In the genomic region with DNA sequence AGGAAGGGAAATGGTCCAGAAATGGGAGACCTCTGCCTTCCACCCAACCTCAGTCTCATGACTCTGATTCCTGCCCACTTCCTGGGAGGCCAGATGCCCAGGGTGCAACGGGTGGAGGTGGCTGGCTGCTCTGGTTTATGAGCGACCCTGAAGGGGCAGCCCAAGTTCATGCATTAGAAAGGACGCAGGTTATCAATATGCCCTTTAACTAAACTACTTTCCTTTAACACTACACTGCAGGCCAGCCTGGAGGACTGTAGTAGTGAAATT, we compare ENCODE assay signal across 8 mouse cellular contexts. TPM values are rescaled to one million over a fixed set of nuclear protein-coding genes. Genes with fewer than 3 reads are reported as not detected.
DNase-seq lines count a peak whose midpoint lies in the region; ATAC-seq and TF ChIP-seq lines count a peak whose summit lies in the region.

No protein-coding gene starts in this region.

- H3K4me1 ChIP-seq in heart, embryonic 14.5 days (ENCODE audit: control insufficient read depth in 2 of 2, insufficient read depth in 2 of 2, low read length in 2 of 2) = peaks cover 13 to 25% of the 10 kb centered on the region in 2 experiments
- H3K4me1 ChIP-seq in embryonic facial prominence, embryonic 11.5 days (ENCODE audit: control insufficient read depth, insufficient read depth, low read length) = peaks cover 4% of the 10 kb centered on the region
- H3K4me1 ChIP-seq in intestine, postnatal 0 days (replicated peaks; ENCODE audit: control insufficient read depth, insufficient read depth, low read length) = peaks cover 4% of the 10 kb centered on the region; the same call in 1 of the 2 replicates
- peaks cover 27% of the 10 kb centered on the region for H3K4me1 ChIP-seq in midbrain, embryonic 11.5 days (ENCODE audit: control insufficient read depth, insufficient read depth, low read length)

- no peaks in the 10 kb centered on the region for H3K9me3 ChIP-seq in heart, embryonic 14.5 days (ENCODE audit: control insufficient read depth, low read length)
- no peaks in the 10 kb centered on the region for H3K9me3 ChIP-seq in embryonic facial prominence, embryonic 11.5 days (replicated peaks; ENCODE audit: control insufficient read depth, low read length)
- no peaks in the 10 kb centered on the region for H3K9me3 ChIP-seq in intestine, postnatal 0 days (ENCODE audit: control insufficient read depth)
- no peaks in the 10 kb centered on the region for H3K9me3 ChIP-seq in midbrain, embryonic 11.5 days (ENCODE audit: control insufficient read depth, low read length)

- peaks cover 28% of the 10 kb centered on the region for H3K36me3 ChIP-seq in heart, embryonic 14.5 days (ENCODE audit: control insufficient read depth, insufficient read depth, low read length)
- H3K36me3 ChIP-seq in embryonic facial prominence, embryonic 11.5 days (replicated peaks; ENCODE audit: control insufficient read depth, insufficient read depth, low read depth, low read length) = no peaks in the 10 kb centered on the region; the same call in none of the 2 replicates
- peaks cover 33% of the 10 kb centered on the region for H3K36me3 ChIP-seq in intestine, postnatal 0 days (ENCODE audit: control insufficient read depth, insufficient read depth)
- peaks cover 8% of the 10 kb centered on the region for H3K36me3 ChIP-seq in midbrain, embryonic 11.5 days (ENCODE audit: control insufficient read depth, insufficient read depth, low read length)

- peak overlapping the region; percentile 91 for H3K9ac ChIP-seq in heart, embryonic 14.5 days (ENCODE audit: low read length)
- peak overlapping the region; percentile 77 for H3K9ac ChIP-seq in embryonic facial prominence, embryonic 11.5 days (replicated peaks; ENCODE audit: low read length)
- peak overlapping the region; percentile 89; the same call in 1 of the 2 replicates for H3K9ac ChIP-seq in intestine, postnatal 0 days (ENCODE audit: low read depth, low read length)
- H3K9ac ChIP-seq in midbrain, embryonic 11.5 days (ENCODE audit: low read length) = peak overlapping the region; percentile 75; the same call in 1 of the 2 replicates

- intact Hi-C loops in heart, postnatal 25 days (cut with DNase I) = no loop called here

- WGBS in heart, embryonic 14.5 days = 34% methylated on average over 3 of the region's 3 CpGs
- WGBS in embryonic facial prominence, embryonic 11.5 days = 30% methylated on average over 3 of the region's 3 CpGs
- WGBS in intestine, postnatal 0 days = 18% methylated on average over 3 of the region's 3 CpGs
- WGBS in midbrain, embryonic 11.5 days = 29% methylated on average over 3 of the region's 3 CpGs

- no peaks in the 10 kb centered on the region for H3K27me3 ChIP-seq in heart, embryonic 14.5 days (ENCODE audit: control insufficient read depth, insufficient read depth, low read length)
- H3K27me3 ChIP-seq in embryonic facial prominence, embryonic 11.5 days (ENCODE audit: control insufficient read depth, insufficient read depth, low read length) = no peaks in the 10 kb centered on the region
- H3K27me3 ChIP-seq in intestine, postnatal 0 days (replicated peaks; ENCODE audit: control insufficient read depth, insufficient read depth, low read length) = no peaks in the 10 kb centered on the region
- no peaks in the 10 kb centered on the region for H3K27me3 ChIP-seq in midbrain, embryonic 11.5 days (ENCODE audit: control insufficient read depth, insufficient read depth, low read length)

- no peak for DNase-seq in heart, postnatal 25 days (ENCODE audit: low spot score)
- DNase-seq in embryonic facial prominence, embryonic 11.5 days (ENCODE audit: low spot score) = no peak
- no peak for DNase-seq in midbrain, embryonic 11.5 days (ENCODE audit: low spot score, missing footprints)
- no peak for DNase-seq in ovary, postnatal 10 days (ENCODE audit: low spot score)
- DNase-seq in spleen, postnatal 4 days (ENCODE audit: low spot score in 2 of 2) = no peak

- peak overlapping the region; percentile 93 to 95; a peak in 3 of 4 replicates for H3K4me3 ChIP-seq in heart, embryonic 14.5 days (ENCODE audit: control insufficient read depth in 1 of 2, insufficient read depth in 1 of 2, low read depth in 1 of 2, low read length in 2 of 2)
- H3K4me3 ChIP-seq in embryonic facial prominence, embryonic 11.5 days (ENCODE audit: low read depth, low read length) = peak overlapping the region; percentile 78
- peak overlapping the region; percentile 96 for H3K4me3 ChIP-seq in intestine, postnatal 0 days (ENCODE audit: low read depth, low read length)
- H3K4me3 ChIP-seq in midbrain, embryonic 11.5 days (ENCODE audit: low read depth, low read length) = peak overlapping the region; percentile 90

- no peak for ATAC-seq in heart, embryonic 14.5 days (ENCODE audit: insufficient number of reproducible peaks, insufficient read depth, low FRiP score, low read depth)
- no peak for ATAC-seq in embryonic facial prominence, embryonic 11.5 days (replicated peaks; ENCODE audit: insufficient number of reproducible peaks, low FRiP score, low TSS enrichment, low read depth)
- ATAC-seq in intestine, postnatal 0 days = peak; percentile 29
- no peak for ATAC-seq in midbrain, embryonic 11.5 days (ENCODE audit: low FRiP score)
- no peak for ATAC-seq in megakaryocyte progenitor cell, adult 5-6 weeks (replicated peaks; ENCODE audit: poor library complexity)

- no peak for TF ChIP-seq CTCF in intestine, postnatal 0 days (IDR thresholded peaks at IDR 0.05; ENCODE audit: low read depth)

- peak overlapping the region; percentile 91 for H3K4me2 ChIP-seq in heart, embryonic 14.5 days (ENCODE audit: low read length)
- H3K4me2 ChIP-seq in embryonic facial prominence, embryonic 11.5 days (ENCODE audit: low read depth, low read length) = peak overlapping the region; percentile 94
- peak overlapping the region; percentile 91 for H3K4me2 ChIP-seq in intestine, postnatal 0 days (replicated peaks; ENCODE audit: low read depth)
- H3K4me2 ChIP-seq in midbrain, embryonic 11.5 days = peak overlapping the region; percentile 95

- no peak overlapping the region for H3K27ac ChIP-seq in heart, embryonic 14.5 days (replicated peaks in 1 of 2; ENCODE audit: control insufficient read depth in 1 of 2, insufficient read depth in 1 of 2, low read depth in 2 of 2, low read length in 2 of 2)
- no peak overlapping the region for H3K27ac ChIP-seq in embryonic facial prominence, embryonic 11.5 days (replicated peaks; ENCODE audit: low read depth, low read length)
- H3K27ac ChIP-seq in intestine, postnatal 0 days (ENCODE audit: low read depth, low read length) = peak overlapping the region; percentile 91
- no peak overlapping the region for H3K27ac ChIP-seq in midbrain, embryonic 11.5 days (ENCODE audit: low read depth, low read length)

RNA-seq across cellular contexts. Expression of gene C2cd2l, which starts 1.3 kb away (rescaled TPM):
- polyA plus RNA-seq in heart, embryonic 14.5 days (2014; fragmentation: Nextera tagmentation; extraction: Ambion mirVana) = 5.4 and 7.7 TPM in 2 replicates
- total RNA-seq in heart, postnatal 25 days (2021) = 10 to 100 TPM; 11.7 to 13.9 TPM
- polyA plus RNA-seq in embryonic facial prominence, embryonic 11.5 days (2014; fragmentation: Nextera tagmentation; extraction: Ambion mirVana) = 5.8 and 7.5 TPM in 2 replicates
- 42.4 TPM in 2 replicates for polyA plus RNA-seq in intestine, postnatal 0 days (2015; fragmentation: Nextera tagmentation; extraction: Ambion mirVana)
- 9.8 and 10.4 TPM in 2 replicates for polyA plus RNA-seq in midbrain, embryonic 11.5 days (2014; fragmentation: Nextera tagmentation; extraction: Ambion mirVana)
- 3.9 and 13.2 TPM in 2 replicates for total RNA-seq in megakaryocyte progenitor cell, adult 5-6 weeks (2015)
- 2.4 and 5.3 TPM in 2 replicates for total RNA-seq in megakaryocyte progenitor cell, adult 5-6 weeks (2017)

RNA-seq across cellular contexts. Expression of gene Dpagt1, which starts 7.1 kb away (rescaled TPM):
- 34.7 and 37.8 TPM in 2 replicates for polyA plus RNA-seq in heart, embryonic 14.5 days (2014; fragmentation: Nextera tagmentation; extraction: Ambion mirVana)
- 10 to 100 TPM; 18.6 to 19.6 TPM for total RNA-seq in heart, postnatal 25 days (2021)
- 51.3 and 60.6 TPM in 2 replicates for polyA plus RNA-seq in embryonic facial prominence, embryonic 11.5 days (2014; fragmentation: Nextera tagmentation; extraction: Ambion mirVana)
- 23.6 and 25.3 TPM in 2 replicates for polyA plus RNA-seq in intestine, postnatal 0 days (2015; fragmentation: Nextera tagmentation; extraction: Ambion mirVana)
- 41.8 and 48.9 TPM in 2 replicates for polyA plus RNA-seq in midbrain, embryonic 11.5 days (2014; fragmentation: Nextera tagmentation; extraction: Ambion mirVana)
- 50.3 and 54.8 TPM in 2 replicates for total RNA-seq in megakaryocyte progenitor cell, adult 5-6 weeks (2015)
- 18.9 and 21.0 TPM in 2 replicates for total RNA-seq in megakaryocyte progenitor cell, adult 5-6 weeks (2017)

RNA-seq across cellular contexts. Expression of gene Hinfp, which starts 13.3 kb away (rescaled TPM):
- polyA plus RNA-seq in heart, embryonic 14.5 days (2014; fragmentation: Nextera tagmentation; extraction: Ambion mirVana) = 10.5 and 12.1 TPM in 2 replicates
- total RNA-seq in heart, postnatal 25 days (2021) = 10 to 100 TPM in 1 of 2 experiments, 1 to 10 TPM in 1; 7.9 to 12.7 TPM
- 17.2 and 19.6 TPM in 2 replicates for polyA plus RNA-seq in embryonic facial prominence, embryonic 11.5 days (2014; fragmentation: Nextera tagmentation; extraction: Ambion mirVana)
- polyA plus RNA-seq in intestine, postnatal 0 days (2015; fragmentation: Nextera tagmentation; extraction: Ambion mirVana) = 6.0 and 6.8 TPM in 2 replicates
- polyA plus RNA-seq in midbrain, embryonic 11.5 days (2014; fragmentation: Nextera tagmentation; extraction: Ambion mirVana) = 25.6 and 28.0 TPM in 2 replicates
- total RNA-seq in megakaryocyte progenitor cell, adult 5-6 weeks (2015) = 13.4 and 17.6 TPM in 2 replicates
- total RNA-seq in megakaryocyte progenitor cell, adult 5-6 weeks (2017) = 17.4 and 20.4 TPM in 2 replicates

RNA-seq across cellular contexts. Expression of gene H2afx, which starts 15.7 kb away (rescaled TPM):
- polyA plus RNA-seq in heart, embryonic 14.5 days (2014; fragmentation: Nextera tagmentation; extraction: Ambion mirVana) = 153 and 167 TPM in 2 replicates
- 10 to 100 TPM; 14.6 to 15.6 TPM for total RNA-seq in heart, postnatal 25 days (2021)
- polyA plus RNA-seq in embryonic facial prominence, embryonic 11.5 days (2014; fragmentation: Nextera tagmentation; extraction: Ambion mirVana) = 412 and 427 TPM in 2 replicates
- 84.5 and 89.1 TPM in 2 replicates for polyA plus RNA-seq in intestine, postnatal 0 days (2015; fragmentation: Nextera tagmentation; extraction: Ambion mirVana)
- polyA plus RNA-seq in midbrain, embryonic 11.5 days (2014; fragmentation: Nextera tagmentation; extraction: Ambion mirVana) = 355 and 377 TPM in 2 replicates
- 109 and 111 TPM in 2 replicates for total RNA-seq in megakaryocyte progenitor cell, adult 5-6 weeks (2015)
- total RNA-seq in megakaryocyte progenitor cell, adult 5-6 weeks (2017) = 270 and 329 TPM in 2 replicates

RNA-seq across cellular contexts. Expression of gene Hmbs, which starts 25.3 kb away (rescaled TPM):
- 110 and 112 TPM in 2 replicates for polyA plus RNA-seq in heart, embryonic 14.5 days (2014; fragmentation: Nextera tagmentation; extraction: Ambion mirVana)
- total RNA-seq in heart, postnatal 25 days (2021) = 10 to 100 TPM; 46.3 to 47.0 TPM
- 152 and 161 TPM in 2 replicates for polyA plus RNA-seq in embryonic facial prominence, embryonic 11.5 days (2014; fragmentation: Nextera tagmentation; extraction: Ambion mirVana)
- 60.1 and 60.7 TPM in 2 replicates for polyA plus RNA-seq in intestine, postnatal 0 days (2015; fragmentation: Nextera tagmentation; extraction: Ambion mirVana)
- 147 and 158 TPM in 2 replicates for polyA plus RNA-seq in midbrain, embryonic 11.5 days (2014; fragmentation: Nextera tagmentation; extraction: Ambion mirVana)
- total RNA-seq in megakaryocyte progenitor cell, adult 5-6 weeks (2015) = 123 and 124 TPM in 2 replicates
- 46.4 and 55.8 TPM in 2 replicates for total RNA-seq in megakaryocyte progenitor cell, adult 5-6 weeks (2017)
